Mouse (Mus musculus) frontal cortex, postnatal 25 days (tissue): Measurements from ENCODE around the gene Kazn.

Experiments used
- DNase-seq, 2 experiments: peaks; one replicate each; pipeline ENCODE4 v3.0.0; 2022; ENCODE audit warnings: low spot score in 2 of 2

Kazn gene

GRCm38 (mm10) chr4:142057529-142058216 is 181.5 kb downstream of the Kazn start:
- no peak for DNase-seq

- DNase-seq = no peak
These were observed 183.6 kb downstream of the Kazn start for GRCm38 (mm10) chr4:142055600-142055999.

- no peak for DNase-seq
These were observed 184.6 kb downstream of the Kazn start for GRCm38 (mm10) chr4:142054580-142054979.

- DNase-seq = no peak
These were observed 185.3 kb downstream of the Kazn start for GRCm38 (mm10) chr4:142053661-142054448.

GRCm38 (mm10) chr4:142053261-142053660 is 185.9 kb downstream of the Kazn start:
- DNase-seq = no peak

- DNase-seq = no peak
These were observed 186.6 kb downstream of the Kazn start for GRCm38 (mm10) chr4:142052391-142053132.
